In genomic region chr1:177983024-177983450, GRCm38 (mm10) we compare ENCODE assay signal across 8 mouse cellular contexts. TPM values are rescaled to one million over a fixed set of nuclear protein-coding genes. Genes with fewer than 3 reads are reported as not detected.
DNase-seq lines count a peak whose midpoint lies in the region; ATAC-seq lines count a peak whose summit lies in the region.
"Not testable (repeated sequence)": the region's sequence is repeated elsewhere in the genome, so short reads cannot be mapped to it uniquely, and the experiment has no call there.

Gene Catspere2 (plus strand): TSS chr1:177983423.

- DNase-seq in Muller cell, postnatal 12 days (ENCODE audit: inconsistent ontology term) = peak; percentile 94
- peak; percentile 99 for DNase-seq in cerebellum, adult 9-11 months
- DNase-seq in frontal cortex, adult 2 months (ENCODE audit: extremely low spot score in 1 of 2, low spot score in 1 of 2) = peak; percentile 97 to 98
- DNase-seq in hindbrain, embryonic 11.5 days (ENCODE audit: low spot score) = peak; percentile 93
- DNase-seq in layer of hippocampus, postnatal 10 days (ENCODE audit: low spot score in 2 of 2) = peak; percentile 95 to 96
- peak; percentile 99 for DNase-seq in lung, postnatal 10 days
- peak; percentile 99 for DNase-seq in ovary, postnatal 36 days (ENCODE audit: low spot score)
- DNase-seq in thymus, postnatal 25 days = peak; percentile 100

- not testable (repeated sequence) for H3K9me3 ChIP-seq in hindbrain, embryonic 11.5 days (ENCODE audit: control insufficient read depth, low read length)

- H3K9ac ChIP-seq in hindbrain, embryonic 11.5 days (ENCODE audit: low read depth, low read length) = peak within 1 kb of the TSS; percentile 40

- ATAC-seq in hindbrain, embryonic 11.5 days (ENCODE audit: low FRiP score) = peak; percentile 99

- peak within 1 kb of the TSS; percentile 56 for H3K4me3 ChIP-seq in hindbrain, embryonic 11.5 days (ENCODE audit: low read depth, low read length)

- WGBS in hindbrain, embryonic 11.5 days = 0% methylated on average over 21 of the region's 21 CpGs

- not testable (repeated sequence) for H3K27ac ChIP-seq in hindbrain, embryonic 11.5 days (ENCODE audit: low read depth, low read length)

- not testable (repeated sequence) for H3K4me1 ChIP-seq in hindbrain, embryonic 11.5 days (replicated peaks; ENCODE audit: control insufficient read depth, insufficient read depth, low read length)

- H3K27me3 ChIP-seq in hindbrain, embryonic 11.5 days (ENCODE audit: control insufficient read depth, insufficient read depth, low read length) = not testable (repeated sequence)

- peak within 1 kb of the TSS; percentile 51 for H3K4me2 ChIP-seq in hindbrain, embryonic 11.5 days (replicated peaks; ENCODE audit: low read depth, low read length)

- H3K36me3 ChIP-seq in hindbrain, embryonic 11.5 days (ENCODE audit: control insufficient read depth, insufficient read depth, low read length) = not testable (repeated sequence)

RNA-seq across cellular contexts. Expression of gene Catspere2, which starts in this region (rescaled TPM):
- 3.2 and 3.3 TPM in 2 replicates for polyA plus RNA-seq in frontal cortex, adult 2 months (2012; rRNA removed)
- 0.15 and 0.32 TPM in 2 replicates for polyA plus RNA-seq in hindbrain, embryonic 11.5 days (2014; fragmentation: Nextera tagmentation; extraction: Ambion mirVana)
- 1 to 10 TPM; 1.5 to 2.0 TPM for total RNA-seq in layer of hippocampus, postnatal 10 days (2021)

Comparison
In these comparisons a context has a peak if more than half of its experiments do, and no peak if none do; other contexts are left out.
1. Peak in DNase-seq, ATAC-seq, H3K4me3 ChIP-seq, H3K9ac ChIP-seq and H3K4me2 ChIP-seq in hindbrain, embryonic 11.5 days; RNA of the gene not detected or under 1 TPM.